11 mouse cellular contexts compared by ENCODE assay signal in the genomic region with DNA sequence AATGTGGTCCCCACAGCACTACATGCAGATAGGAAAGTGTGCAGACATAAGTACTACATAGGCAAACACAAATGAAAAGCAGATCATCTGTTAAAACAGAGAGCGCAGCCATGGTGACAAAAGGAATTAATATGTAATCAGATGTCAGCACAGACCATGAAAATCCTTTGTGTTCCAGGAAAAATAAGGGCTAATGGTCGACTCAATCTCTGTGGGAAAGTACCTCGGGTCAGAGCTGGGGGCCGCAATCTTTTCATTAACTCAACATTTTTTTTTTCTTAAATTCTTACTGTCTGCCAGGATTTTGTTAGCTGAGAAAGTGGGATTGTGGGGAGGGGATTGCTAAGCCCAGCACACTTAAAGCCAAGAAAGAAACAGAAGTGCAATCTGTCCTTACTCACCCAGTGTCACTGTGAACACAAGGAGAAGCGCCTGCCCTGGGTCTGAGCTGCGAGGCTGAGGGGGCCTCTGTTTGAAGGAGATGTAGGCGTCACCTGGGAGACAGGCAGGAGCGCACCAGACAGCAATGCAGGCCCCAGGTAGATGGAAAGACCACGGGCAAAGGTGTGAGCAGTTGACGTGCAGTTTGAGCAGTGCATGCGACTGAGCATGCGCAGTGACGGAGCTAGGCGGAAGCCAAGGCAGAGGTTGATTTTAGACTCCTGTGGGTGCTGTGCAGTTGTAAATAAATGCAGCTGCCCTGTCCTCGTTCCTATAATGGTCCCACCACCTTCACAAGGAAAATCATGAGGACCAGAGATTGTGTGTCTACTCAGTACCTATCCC.
DNase-seq lines count a peak whose midpoint lies in the region; ATAC-seq lines count a peak whose summit lies in the region.
"Had no signal": no experiment of that assay in that cellular context is flagged by ENCODE, and none has a peak within 500 bp of the region (broad histone marks: within the 10 kb centered on the region; RNA-seq: fewer than 3 reads in every experiment).

No protein-coding gene starts in this region.

- peak overlapping the region; percentile 47; the same call in 1 of the 2 replicates for H3K9ac ChIP-seq in neural tube, embryonic 13.5 days
- no peak overlapping the region for H3K9ac ChIP-seq in forebrain, embryonic 16.5 days (replicated peaks; ENCODE audit: low read depth, low read length)
- H3K9ac ChIP-seq: liver, postnatal 0 days had no signal

- no peaks in the 10 kb centered on the region for H3K9me3 ChIP-seq in neural tube, embryonic 13.5 days
- H3K9me3 ChIP-seq in forebrain, embryonic 16.5 days (ENCODE audit: control insufficient read depth, low read length), result no peaks in the 10 kb centered on the region
- H3K9me3 ChIP-seq in midbrain, embryonic 10.5 days (replicated peaks), result no peaks in the 10 kb centered on the region

- DNase-seq in neural tube, embryonic 10.5 days (ENCODE audit: extremely low spot score, low spot score), result no peak
- no peak for DNase-seq in midbrain, embryonic 10.5 days (ENCODE audit: low spot score)
- no peak for DNase-seq in urinary bladder, adult 18-20 months (ENCODE audit: low spot score in 2 of 2)
- no peak for DNase-seq in gastrocnemius, adult 8-10 months (ENCODE audit: low spot score in 2 of 2)
- no peak for DNase-seq in embryo, embryonic 10 days (ENCODE audit: low spot score)
- DNase-seq: kidney, postnatal 14 days; liver, postnatal 0 days; right cerebral cortex, postnatal 14 days had no signal

- WGBS in neural tube, embryonic 13.5 days, result 73% methylated on average over 15 of the region's 15 CpGs
- 58% methylated on average over 15 of the region's 15 CpGs for WGBS in forebrain, embryonic 16.5 days
- 77% methylated on average over 15 of the region's 15 CpGs for WGBS in midbrain, embryonic 10.5 days

- H3K36me3 ChIP-seq in neural tube, embryonic 13.5 days, result no peaks in the 10 kb centered on the region
- no peaks in the 10 kb centered on the region for H3K36me3 ChIP-seq in forebrain, embryonic 16.5 days (ENCODE audit: control insufficient read depth, insufficient read depth)
- H3K36me3 ChIP-seq in midbrain, embryonic 10.5 days, result peaks cover 22% of the 10 kb centered on the region

- H3K4me1 ChIP-seq in neural tube, embryonic 13.5 days (replicated peaks), result peaks cover 31% of the 10 kb centered on the region
- H3K4me1 ChIP-seq in forebrain, embryonic 16.5 days (replicated peaks; ENCODE audit: control insufficient read depth, insufficient read depth, low read length), result peaks cover 24% of the 10 kb centered on the region
- H3K4me1 ChIP-seq in midbrain, embryonic 10.5 days, result peaks cover 34% of the 10 kb centered on the region

- H3K27me3 ChIP-seq in neural tube, embryonic 13.5 days, result no peaks in the 10 kb centered on the region
- no peaks in the 10 kb centered on the region for H3K27me3 ChIP-seq in forebrain, embryonic 16.5 days (replicated peaks; ENCODE audit: control insufficient read depth, insufficient read depth, low read length)
- no peaks in the 10 kb centered on the region for H3K27me3 ChIP-seq in midbrain, embryonic 10.5 days (ENCODE audit: low read depth, poor library complexity, severe bottlenecking)

- no peak overlapping the region for H3K4me2 ChIP-seq in neural tube, embryonic 13.5 days
- no peak overlapping the region for H3K4me2 ChIP-seq in forebrain, embryonic 16.5 days (ENCODE audit: low read length)

- H3K4me3 ChIP-seq in neural tube, embryonic 13.5 days, result no peak overlapping the region
- H3K4me3 ChIP-seq in forebrain, embryonic 16.5 days (replicated peaks; ENCODE audit: low read length), result no peak overlapping the region
- H3K4me3 ChIP-seq in midbrain, embryonic 10.5 days, result no peak overlapping the region
- H3K4me3 ChIP-seq: myocyte had no signal

- no peak for ATAC-seq in neural tube, embryonic 13.5 days (ENCODE audit: low read depth)
- peak; percentile 71 for ATAC-seq in forebrain, embryonic 16.5 days
- ATAC-seq: liver, postnatal 0 days had no signal

- peak overlapping the region; percentile 52 for H3K27ac ChIP-seq in neural tube, embryonic 13.5 days (replicated peaks)
- H3K27ac ChIP-seq in forebrain, embryonic 16.5 days (ENCODE audit: low read length), result peak overlapping the region; percentile 88
- H3K27ac ChIP-seq in midbrain, embryonic 10.5 days (replicated peaks), result peak overlapping the region; percentile 74
